In the genomic region with DNA sequence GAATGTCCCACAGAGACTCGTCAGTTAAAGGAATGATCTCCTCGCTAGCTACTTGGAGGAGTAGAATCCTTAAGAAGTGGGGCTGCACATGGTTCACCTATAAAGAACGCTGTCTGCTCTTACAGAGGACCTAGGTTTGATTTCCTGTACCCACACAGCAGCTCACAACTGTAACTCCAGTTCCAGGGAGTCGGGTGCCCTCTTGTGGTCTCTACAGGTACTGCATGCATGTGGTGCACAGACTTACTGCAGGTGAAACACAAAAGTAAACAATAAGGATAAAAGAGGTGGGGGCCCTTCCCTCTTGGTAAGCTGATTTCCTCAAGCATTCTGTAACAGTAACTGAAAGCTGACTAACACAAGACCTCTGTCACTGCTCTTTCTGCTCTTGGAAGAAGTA, we compare ENCODE assay signal across 8 mouse cellular contexts.
A peak's percentile ranks its signal among the peaks of the same experiment; 100 is the strongest.
DNase-seq lines count a peak whose midpoint lies in the region; TF ChIP-seq lines count a peak whose summit lies in the region.

No protein-coding gene starts in this region.

- peak; percentile 68 for DNase-seq in adrenal gland, postnatal 14 days
- DNase-seq in adrenal gland, adult 8-10 months: no peak
- peak; percentile 42 for DNase-seq in left cerebral cortex, postnatal 4 days
- DNase-seq in left cerebral cortex, adult 9 months (ENCODE audit: low spot score in 2 of 2): no peak
- DNase-seq in brain, embryonic 14.5 days (ENCODE audit: low read depth): no peak
- DNase-seq in mesoderm, embryonic 11.5 days (ENCODE audit: low read depth, low spot score): peak; percentile 56
- no peak for DNase-seq in yolk sac, embryonic 10.5 days (ENCODE audit: low spot score)
- DNase-seq in heart, adult 11 months: no peak

- no peak for TF ChIP-seq POLR2A in brain, embryonic 14.5 days (IDR thresholded peaks at IDR 0.05; ENCODE audit: borderline replicate concordance, extremely low read depth, insufficient read depth, insufficient read length, poor library complexity, severe bottlenecking)

- intact Hi-C loops in left cerebral cortex, postnatal 4 days (cut with DNase I): loop anchor here (5.0 to 10.0 kb wide), 3 partner anchors 101 to 494 kb away; partner anchors contain the start of gene Dicer1

- peak; percentile 66; the same call in 1 of the 2 replicates for TF ChIP-seq CTCF in brain, embryonic 14.5 days (IDR thresholded peaks at IDR 0.05; ENCODE audit: borderline replicate concordance, extremely low read depth, insufficient read depth, insufficient read length)

Comparison
In these comparisons a context has a peak if more than half of its experiments do, and no peak if none do; other contexts are left out.
1. DNase-seq: peak in adrenal gland, postnatal 14 days (single experiment), left cerebral cortex, postnatal 4 days (single experiment) and mesoderm, embryonic 11.5 days (single experiment); none in adrenal gland, adult 8-10 months (single experiment), left cerebral cortex, adult 9 months (0 of 2), brain, embryonic 14.5 days (single experiment), yolk sac, embryonic 10.5 days (single experiment) and heart, adult 11 months (single experiment).